Mouse (Mus musculus) liver, postnatal 0 days (tissue): ENCODE measurements at regions not wholly inside any gene's neighbourhood (a gene's known extent, or its start where the extent isn't known, plus 50 kb on each side); places are given as distances from the start of the nearest gene placed in this dataset.

Experiments
- CTCF ChIP-seq: sonication (generic); IDR thresholded peaks from 2 replicates; pipeline ENCODE4 v1.5.1; 2016; ENCODE audit warnings: antibody characterized with exemption, low read depth
- EP300 ChIP-seq: IDR thresholded peaks from 2 replicates; pipeline ENCODE4 v1.6.1; 2016; ENCODE audit warnings: antibody characterized with exemption, low read depth, mild to moderate bottlenecking

DNA sequence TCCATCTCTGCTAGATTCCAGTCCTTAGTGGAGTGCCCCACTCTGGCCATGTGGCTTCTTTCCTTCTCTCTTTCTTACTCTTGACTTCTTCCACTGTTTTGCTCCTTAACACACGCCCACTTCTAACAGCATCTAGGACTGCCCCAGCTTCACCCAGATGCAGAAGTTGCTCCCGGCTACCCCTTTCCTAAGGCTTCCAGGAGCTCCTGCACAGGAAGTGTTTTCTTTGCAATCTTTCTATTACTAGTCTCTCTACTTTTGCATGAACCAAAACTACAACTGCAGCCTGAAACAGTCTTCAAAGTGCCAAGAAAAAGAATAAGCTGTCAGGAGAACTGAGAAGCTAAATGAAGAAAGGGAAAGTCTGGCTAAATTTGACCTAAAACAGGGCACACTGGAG is 236.6 kb upstream of the Pex5l start:
- TF ChIP-seq CTCF (no peak), EP300 (no peak)
